Mouse (Mus musculus) liver, embryonic 16.5 days (tissue): ENCODE data around the gene Lamp5. TPM values are rescaled to one million over a fixed set of nuclear protein-coding genes. Genes with fewer than 3 reads are reported as not detected.

Experiments
- ATAC-seq: fragments of 200-750 bp; cut with Nextera tagmentation; 2 replicates; pipeline ENCODE4 v1.8.0; 2017; ENCODE audit warnings: low read depth, mild to moderate bottlenecking, moderate number of reproducible peaks, moderate library complexity
- H3K27ac ChIP-seq: fragments of 300-500 bp; sonication (generic); 2 replicates; pipeline ENCODE4 v1.5.1; 2014; ENCODE audit warnings: mild to moderate bottlenecking, low read length
- H3K27me3 ChIP-seq: fragments of 300-500 bp; sonication (generic); 2 replicates; pipeline ENCODE4 v1.6.1; 2014; ENCODE audit warnings: low read depth, low read length, mixed read lengths; ENCODE audit not compliant: control insufficient read depth, insufficient read depth
- H3K36me3 ChIP-seq: fragments of 300-500 bp; sonication (generic); 2 replicates; pipeline ENCODE4 v1.6.1; 2014; ENCODE audit warnings: mild to moderate bottlenecking; ENCODE audit not compliant: control insufficient read depth, insufficient read depth
- H3K4me1 ChIP-seq: fragments of 300-500 bp; sonication (generic); 2 replicates; pipeline ENCODE4 v1.6.1; 2014; ENCODE audit warnings: low read depth, low read length, mixed read lengths; ENCODE audit not compliant: control insufficient read depth
- H3K4me2 ChIP-seq: fragments of 300-500 bp; sonication (generic); 2 replicates; pipeline ENCODE4 v1.6.1; 2014; ENCODE audit warnings: low read depth, low read length, mixed read lengths
- H3K4me3 ChIP-seq: fragments of 300-500 bp; sonication (generic); 2 replicates; pipeline ENCODE4 v1.5.1; 2014; ENCODE audit warnings: low read depth, mild to moderate bottlenecking, low read length
- H3K9ac ChIP-seq: fragments of 300-500 bp; sonication (generic); 2 replicates; pipeline ENCODE4 v1.6.1; 2014; ENCODE audit warnings: low read depth, low read length
- H3K9me3 ChIP-seq: fragments of 300-500 bp; sonication (generic); replicated peaks from 2 replicates; pipeline ENCODE4 v1.6.1; 2016; ENCODE audit warnings: low read length; ENCODE audit not compliant: control insufficient read depth
- WGBS: fragments of 180-500 bp; shearing (Covaris S2); extraction: QIAGEN DNeasy Blood & Tissue Kit; methylation state at CpG from one replicate; pipeline ENCODE4 v1.1.7; 2014; ENCODE audit not compliant: insufficient replicate concordance; 5-methylcytosine and 5-hydroxymethylcytosine counted together
- polyA plus RNA-seq: library from polyadenylated mRNA; unstranded; fragments of >200 nt; fragmentation: Nextera tagmentation; extraction: Ambion mirVana; gene quantifications from 2 replicates; pipeline ENCODE4 v1.2.1, GENCODE M21; 2015

Lamp5 gene
- polyA plus RNA-seq, 1 experiment from 2014 or later, result 0.09 TPM

- no peak overlapping the region for H3K4me3 ChIP-seq
- peaks cover 14% of the 10 kb centered on the region for H3K27me3 ChIP-seq
- no peaks in the 10 kb centered on the region for H3K9me3 ChIP-seq
- 70% methylated on average over 1 of the region's 1 CpGs for WGBS
- H3K9ac ChIP-seq, result no peak overlapping the region
- ATAC-seq, result peak; percentile 43; the same call in 1 of the 2 replicates
- H3K27ac ChIP-seq, result no peak overlapping the region
- no peak overlapping the region for H3K4me2 ChIP-seq
- no peaks in the 10 kb centered on the region for H3K36me3 ChIP-seq
- H3K4me1 ChIP-seq, result no peaks in the 10 kb centered on the region
These were observed 12.3 kb downstream of the Lamp5 start for GRCm38 (mm10) chr2:136064356-136064755.

GRCm38 (mm10) chr2:136095978-136096377 lies 43.9 kb downstream of the Lamp5 start:
- Histone ChIP-seq H3K27me3 (no peaks in the 10 kb centered on the region), H3K4me1 (no peaks in the 10 kb centered on the region), H3K9ac (no peak overlapping the region), H3K4me3 (no peak overlapping the region), H3K4me2 (no peak overlapping the region), H3K36me3 (no peaks in the 10 kb centered on the region), H3K9me3 (no peaks in the 10 kb centered on the region), H3K27ac (no peak overlapping the region)
- 28% methylated on average over 2 of the region's 2 CpGs for WGBS
- ATAC-seq, result no peak

- Histone ChIP-seq H3K27me3 (no peaks in the 10 kb centered on the region), H3K9me3 (no peaks in the 10 kb centered on the region), H3K27ac (no peak overlapping the region), H3K36me3 (no peaks in the 10 kb centered on the region), H3K4me2 (no peak overlapping the region), H3K9ac (no peak overlapping the region), H3K4me1 (no peaks in the 10 kb centered on the region), H3K4me3 (no peak overlapping the region)
- ATAC-seq, result no peak
- 51% methylated on average over 3 of the region's 3 CpGs for WGBS
These were observed 45.1 kb downstream of the Lamp5 start for GRCm38 (mm10) chr2:136097143-136097542.

GRCm38 (mm10) chr2:136107597-136107996 lies 55.6 kb downstream of the Lamp5 start:
- H3K9ac ChIP-seq, result no peak overlapping the region
- H3K36me3 ChIP-seq, result no peaks in the 10 kb centered on the region
- H3K27me3 ChIP-seq, result no peaks in the 10 kb centered on the region
- H3K9me3 ChIP-seq, result no peaks in the 10 kb centered on the region
- H3K4me3 ChIP-seq, result no peak overlapping the region
- H3K4me1 ChIP-seq, result no peaks in the 10 kb centered on the region
- no peak overlapping the region for H3K27ac ChIP-seq
- no peak overlapping the region for H3K4me2 ChIP-seq
- ATAC-seq, result no peak

- Histone ChIP-seq H3K9me3 (no peaks in the 10 kb centered on the region), H3K9ac (no peak overlapping the region), H3K4me3 (no peak overlapping the region), H3K4me2 (no peak overlapping the region), H3K27ac (no peak overlapping the region), H3K4me1 (no peaks in the 10 kb centered on the region), H3K27me3 (no peaks in the 10 kb centered on the region), H3K36me3 (no peaks in the 10 kb centered on the region)
- no peak for ATAC-seq
- 53% methylated on average over 6 of the region's 6 CpGs for WGBS
These were observed 56.3 kb downstream of the Lamp5 start for GRCm38 (mm10) chr2:136108124-136109037.

GRCm38 (mm10) chr2:136109038-136109363 lies 57.0 kb downstream of the Lamp5 start:
- Histone ChIP-seq H3K9me3 (no peaks in the 10 kb centered on the region), H3K4me2 (no peak overlapping the region), H3K4me1 (no peaks in the 10 kb centered on the region), H3K4me3 (no peak overlapping the region), H3K27ac (no peak overlapping the region), H3K27me3 (no peaks in the 10 kb centered on the region), H3K9ac (no peak overlapping the region), H3K36me3 (no peaks in the 10 kb centered on the region)
- ATAC-seq, result no peak
- WGBS, result 32% methylated on average over 2 of the region's 2 CpGs

GRCm38 (mm10) chr2:136113374-136113773 lies 61.3 kb downstream of the Lamp5 start:
- no peak for ATAC-seq
- Histone ChIP-seq H3K9ac (no peak overlapping the region), H3K27me3 (no peaks in the 10 kb centered on the region), H3K4me3 (no peak overlapping the region), H3K27ac (no peak overlapping the region), H3K4me2 (no peak overlapping the region), H3K36me3 (no peaks in the 10 kb centered on the region), H3K9me3 (no peaks in the 10 kb centered on the region), H3K4me1 (no peaks in the 10 kb centered on the region)
- WGBS, result 50% methylated on average over 6 of the region's 6 CpGs

- H3K4me1 ChIP-seq, result no peaks in the 10 kb centered on the region
- no peaks in the 10 kb centered on the region for H3K27me3 ChIP-seq
- WGBS, result 81% methylated on average over 2 of the region's 2 CpGs
- H3K9me3 ChIP-seq, result no peaks in the 10 kb centered on the region
- H3K4me2 ChIP-seq, result no peak overlapping the region
- no peak overlapping the region for H3K27ac ChIP-seq
- no peak overlapping the region for H3K4me3 ChIP-seq
- H3K36me3 ChIP-seq, result no peaks in the 10 kb centered on the region
- ATAC-seq, result no peak
- H3K9ac ChIP-seq, result no peak overlapping the region
These were observed 66.0 kb downstream of the Lamp5 start for GRCm38 (mm10) chr2:136118006-136118405.
